Mouse (Mus musculus) neural tube, embryonic 11.5 days (tissue): ENCODE results near the gene Mfsd2a. TPM values are rescaled to one million over a fixed set of nuclear protein-coding genes. Genes with fewer than 3 reads are reported as not detected.
A peak's percentile ranks its signal among the peaks of the same experiment; 100 is the strongest.

Source experiments
- ATAC-seq: fragments of 200-750 bp; cut with Nextera tagmentation; 2 replicates; pipeline ENCODE4 v1.8.0; 2017; ENCODE audit warnings: moderate number of reproducible peaks, mild to moderate bottlenecking, moderate TSS enrichment, moderate library complexity; ENCODE audit not compliant: insufficient read depth, low FRiP score, low TSS enrichment
- DNase-seq: peaks from one replicate; pipeline ENCODE4 v3.0.0-alpha.2; 2015; ENCODE audit warnings: low spot score
- H3K27ac ChIP-seq: fragments of 300-500 bp; sonication (generic); 2 replicates; pipeline ENCODE4 v1.5.1; 2014; ENCODE audit warnings: low read depth, mild to moderate bottlenecking, low read length
- H3K27me3 ChIP-seq: fragments of 300-500 bp; sonication (generic); 2 replicates; pipeline ENCODE4 v1.6.1; 2014; ENCODE audit warnings: mild to moderate bottlenecking, low read length, mixed read lengths; ENCODE audit not compliant: control insufficient read depth, insufficient read depth
- H3K36me3 ChIP-seq: fragments of 300-500 bp; sonication (generic); 2 replicates; pipeline ENCODE4 v1.6.1; 2014; ENCODE audit warnings: mild to moderate bottlenecking, low read length, moderate library complexity, mixed read lengths; ENCODE audit not compliant: control insufficient read depth, insufficient read depth
- H3K4me1 ChIP-seq: fragments of 300-500 bp; sonication (generic); 2 replicates; pipeline ENCODE4 v1.6.1; 2014; ENCODE audit warnings: low read length, mixed read lengths; ENCODE audit not compliant: control insufficient read depth, insufficient read depth
- H3K4me2 ChIP-seq: fragments of 300-500 bp; sonication (generic); 2 replicates; pipeline ENCODE4 v1.6.1; 2014; ENCODE audit warnings: low read depth, mild to moderate bottlenecking, moderate library complexity
- H3K4me3 ChIP-seq: fragments of 300-500 bp; sonication (generic); 2 replicates; pipeline ENCODE4 v1.5.1; 2014; ENCODE audit warnings: low read depth, low read length
- H3K9ac ChIP-seq: fragments of 300-500 bp; sonication (generic); 2 replicates; pipeline ENCODE4 v1.6.1; 2014; ENCODE audit warnings: mild to moderate bottlenecking, low read length
- H3K9me3 ChIP-seq: fragments of 300-500 bp; sonication (generic); 2 replicates; pipeline ENCODE4 v1.6.1; 2016; ENCODE audit warnings: low read length; ENCODE audit not compliant: control insufficient read depth
- WGBS: fragments of 180-500 bp; shearing (Covaris S2); extraction: QIAGEN DNeasy Blood & Tissue Kit; methylation state at CpG from one replicate; pipeline ENCODE4 v1.1.7; 2014; 5-methylcytosine and 5-hydroxymethylcytosine counted together
- polyA plus RNA-seq: library from polyadenylated mRNA; unstranded; fragments of >200 nt; fragmentation: Nextera tagmentation; extraction: Ambion mirVana; gene quantifications from 2 replicates; pipeline ENCODE4 v1.2.1, GENCODE M21; 2014

Mfsd2a gene
- polyA plus RNA-seq, 1 experiment from 2014 or later = 18.0 TPM

DNA sequence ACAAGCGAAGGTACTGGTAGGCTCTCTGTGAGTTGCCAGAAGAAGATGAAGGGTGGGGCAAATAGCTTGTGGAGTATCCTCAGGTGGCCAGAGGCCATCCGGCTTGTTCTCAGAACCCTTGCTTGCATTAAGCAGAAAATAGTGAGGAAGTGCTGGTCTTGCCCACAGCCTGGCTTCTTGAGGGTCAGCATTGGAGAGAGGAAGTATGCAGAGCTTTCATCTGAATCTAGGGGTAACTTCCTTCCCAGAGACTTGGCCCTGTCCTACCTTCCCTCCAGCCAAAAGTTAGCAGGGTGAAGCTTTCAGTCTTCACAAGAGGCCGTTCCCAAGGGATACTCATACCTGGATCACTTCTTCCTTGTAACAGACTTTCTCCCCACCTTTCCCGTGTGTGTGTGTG, 10.7 kb upstream of the Mfsd2a start:
- Histone ChIP-seq H3K27ac (no peak overlapping the region), H3K27me3 (no peaks in the 10 kb centered on the region), H3K9me3 (no peaks in the 10 kb centered on the region), H3K4me3 (no peak overlapping the region), H3K4me2 (no peak overlapping the region), H3K36me3 (no peaks in the 10 kb centered on the region), H3K4me1 (no peaks in the 10 kb centered on the region), H3K9ac (no peak overlapping the region)
- no peak for DNase-seq
- 83% methylated on average over 4 of the region's 4 CpGs for WGBS
- ATAC-seq = no peak

DNA sequence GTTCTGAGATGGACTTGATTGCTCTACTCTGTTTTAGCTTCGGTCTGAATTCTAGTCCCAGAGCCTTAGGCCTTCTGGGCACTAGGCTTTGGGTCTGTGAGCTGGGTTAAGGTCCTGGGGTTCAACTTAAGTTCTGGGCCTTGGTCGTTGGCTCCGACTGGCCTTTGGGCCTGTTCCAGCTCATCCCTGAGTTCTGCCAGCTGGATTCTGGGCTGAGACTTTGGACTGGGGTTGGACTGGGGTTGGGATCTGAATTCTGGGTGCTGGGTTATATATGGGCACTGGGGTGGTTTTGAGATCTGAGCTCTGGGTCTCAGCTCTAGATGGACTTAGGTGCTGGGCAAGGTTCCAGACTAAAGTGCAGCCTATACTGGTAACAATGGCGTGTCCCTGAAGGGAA, 10.2 kb upstream of the Mfsd2a start:
- DNase-seq (no peak), ATAC-seq (no peak)
- 75% methylated on average over 4 of the region's 4 CpGs for WGBS
- H3K27ac ChIP-seq = no peak overlapping the region
- H3K4me2 ChIP-seq = no peak overlapping the region
- no peaks in the 10 kb centered on the region for H3K27me3 ChIP-seq
- H3K9ac ChIP-seq = no peak overlapping the region
- no peak overlapping the region for H3K4me3 ChIP-seq
- H3K4me1 ChIP-seq = no peaks in the 10 kb centered on the region
- no peaks in the 10 kb centered on the region for H3K9me3 ChIP-seq
- H3K36me3 ChIP-seq = no peaks in the 10 kb centered on the region

DNA sequence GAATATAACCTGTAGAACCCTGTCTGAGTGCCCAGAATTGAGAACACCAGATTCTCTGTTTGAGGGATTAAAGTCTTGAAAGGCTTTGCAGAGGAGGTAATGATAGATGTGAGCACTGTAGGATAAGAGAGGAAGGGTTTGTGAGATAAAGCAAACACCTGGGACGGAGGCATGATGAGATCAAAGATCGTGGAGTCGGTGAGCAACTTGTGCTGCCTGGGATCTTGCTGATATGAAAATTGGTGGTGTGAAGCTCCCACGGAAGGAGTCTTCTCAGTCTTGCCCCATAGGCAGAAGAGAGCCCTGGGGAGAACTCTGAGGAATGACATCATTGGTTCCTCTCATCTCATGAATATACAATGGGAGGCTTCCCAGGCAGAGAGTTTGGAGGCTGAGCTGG, 7.1 kb upstream of the Mfsd2a start:
- 77% methylated on average over 4 of the region's 4 CpGs for WGBS
- no peaks in the 10 kb centered on the region for H3K27me3 ChIP-seq
- H3K36me3 ChIP-seq = no peaks in the 10 kb centered on the region
- H3K4me3 ChIP-seq = no peak overlapping the region
- H3K9ac ChIP-seq = no peak overlapping the region
- DNase-seq = no peak
- no peaks in the 10 kb centered on the region for H3K9me3 ChIP-seq
- no peak for ATAC-seq
- H3K4me2 ChIP-seq = no peak overlapping the region
- no peak overlapping the region for H3K27ac ChIP-seq
- H3K4me1 ChIP-seq = no peaks in the 10 kb centered on the region

- WGBS = 46% methylated on average over 8 of the region's 8 CpGs
- Histone ChIP-seq H3K4me3 (no peak overlapping the region), H3K27ac (no peak overlapping the region), H3K27me3 (0 out of 2 replicates have a peak, but pooled peaks cover 3% of the 10 kb centered on the region), H3K9me3 (no peaks in the 10 kb centered on the region), H3K9ac (no peak overlapping the region), H3K4me2 (no peak overlapping the region; the same call in 1 of the 2 replicates), H3K4me1 (peaks cover 19% of the 10 kb centered on the region), H3K36me3 (no peaks in the 10 kb centered on the region)
- DNase-seq (peak; percentile 23), ATAC-seq (peak; percentile 26; the same call in 1 of the 2 replicates)
These were observed 1.8 kb upstream of the Mfsd2a start for GRCm38 (mm10) chr4:122962751-122963150.

GRCm38 (mm10) chr4:122961589-122961988, 601 bp upstream of the Mfsd2a start:
- 0 out of 2 replicates have a peak, but pooled peaks cover 3% of the 10 kb centered on the region for H3K27me3 ChIP-seq
- no peaks in the 10 kb centered on the region for H3K9me3 ChIP-seq
- H3K36me3 ChIP-seq = no peaks in the 10 kb centered on the region
- peak overlapping the region; percentile 98 for H3K4me2 ChIP-seq
- DNase-seq (no peak), ATAC-seq (no peak)
- H3K4me3 ChIP-seq = peak overlapping the region; percentile 66
- 12% methylated on average over 6 of the region's 6 CpGs for WGBS
- 0 out of 2 replicates have a peak overlapping the region, but pooled peaks have one; percentile 8 for H3K27ac ChIP-seq
- peaks cover 19% of the 10 kb centered on the region for H3K4me1 ChIP-seq
- H3K9ac ChIP-seq = peak overlapping the region; percentile 76

GRCm38 (mm10) chr4:122960321-122961099, 478 bp downstream of the Mfsd2a start:
- under 1% methylated on average over 43 of the region's 43 CpGs for WGBS
- ATAC-seq (peak; percentile 35), DNase-seq (peak; percentile 58)
- Histone ChIP-seq H3K9me3 (no peaks in the 10 kb centered on the region), H3K36me3 (no peaks in the 10 kb centered on the region), H3K27me3 (0 out of 2 replicates have a peak, but pooled peaks cover 3% of the 10 kb centered on the region), H3K9ac (peak overlapping the region; percentile 76), H3K27ac (peak overlapping the region; percentile 44; the same call in 1 of the 2 replicates), H3K4me1 (peaks cover 23% of the 10 kb centered on the region), H3K4me2 (peak overlapping the region; percentile 98), H3K4me3 (peak overlapping the region; percentile 66)

GRCm38 (mm10) chr4:122959816-122960215, 1.2 kb downstream of the Mfsd2a start:
- H3K4me3 ChIP-seq = peak overlapping the region; percentile 66
- H3K4me2 ChIP-seq = peak overlapping the region; percentile 98
- 0 out of 2 replicates have a peak, but pooled peaks cover 3% of the 10 kb centered on the region for H3K27me3 ChIP-seq
- no peaks in the 10 kb centered on the region for H3K36me3 ChIP-seq
- DNase-seq (peak; percentile 18), ATAC-seq (no peak)
- H3K9me3 ChIP-seq = no peaks in the 10 kb centered on the region
- 9% methylated on average over 8 of the region's 8 CpGs for WGBS
- peak overlapping the region; percentile 76 for H3K9ac ChIP-seq
- H3K4me1 ChIP-seq = peaks cover 24% of the 10 kb centered on the region
- H3K27ac ChIP-seq = no peak overlapping the region

DNA sequence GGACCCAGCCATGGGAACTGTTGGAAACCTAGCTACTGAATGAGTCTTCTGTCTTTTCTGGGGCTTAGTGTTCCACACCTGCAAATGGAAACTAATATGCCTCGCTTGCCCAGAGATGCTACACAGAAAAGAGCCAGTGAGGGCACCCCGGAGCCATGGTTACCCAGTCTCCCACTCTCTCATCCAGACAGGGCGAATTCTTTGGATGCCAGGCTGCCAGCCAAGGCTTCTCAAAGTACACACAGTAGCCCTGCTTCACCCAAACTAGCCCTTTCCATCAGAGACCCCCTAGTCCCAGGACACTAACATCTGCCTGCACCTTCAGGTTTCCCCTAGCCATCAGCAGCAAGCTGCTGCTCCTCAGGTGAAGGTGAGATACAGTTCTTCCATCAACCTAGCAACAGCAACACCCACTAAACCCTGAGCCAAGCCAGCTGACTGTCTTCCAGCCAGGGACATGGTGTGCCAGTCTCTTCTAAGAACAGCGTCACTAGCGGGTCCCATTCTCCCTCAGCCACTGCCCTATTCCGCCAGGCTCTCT, 2.4 kb downstream of the Mfsd2a start:
- Histone ChIP-seq H3K9me3 (no peaks in the 10 kb centered on the region), H3K27ac (no peak overlapping the region), H3K9ac (0 out of 2 replicates have a peak overlapping the region, but pooled peaks have one; percentile 1), H3K4me3 (no peak overlapping the region), H3K4me1 (peaks cover 24% of the 10 kb centered on the region), H3K36me3 (no peaks in the 10 kb centered on the region), H3K4me2 (0 out of 2 replicates have a peak overlapping the region, but pooled peaks have one; percentile 98), H3K27me3 (0 out of 2 replicates have a peak, but pooled peaks cover 3% of the 10 kb centered on the region)
- ATAC-seq (no peak), DNase-seq (no peak)
- 89% methylated on average over 6 of the region's 6 CpGs for WGBS
